Mouse (Mus musculus) right cerebral cortex, postnatal 10 days (tissue): ENCODE data around the gene Phip.

Source experiments
- DNase-seq, 2 experiments: peaks; one replicate each; pipeline ENCODE4 v3.0.0; 2021; ENCODE audit warnings: low spot score in 2 of 2

The Phip gene

GRCm38 (mm10) chr9:82877078-82877477 lies 98.2 kb downstream of the Phip start:
- no peak for DNase-seq

- no peak for DNase-seq
Measured at GRCm38 (mm10) chr9:82867698-82868097, 107.6 kb downstream of the Phip start.

- no peak for DNase-seq
Measured at GRCm38 (mm10) chr9:82866121-82866520, 109.2 kb downstream of the Phip start.

GRCm38 (mm10) chr9:82861775-82862430 lies 113.4 kb downstream of the Phip start:
- no peak for DNase-seq

- DNase-seq = peak in 1 of 2 experiments; percentile 24
Measured at GRCm38 (mm10) chr9:82861316-82861715, 114.0 kb downstream of the Phip start.

GRCm38 (mm10) chr9:82860805-82861204 lies 114.5 kb downstream of the Phip start:
- no peak for DNase-seq

GRCm38 (mm10) chr9:82856241-82856640 lies 119.1 kb downstream of the Phip start:
- DNase-seq = no peak

- DNase-seq = peak in 1 of 2 experiments; percentile 25
Measured at GRCm38 (mm10) chr9:82854973-82855614, 120.2 kb downstream of the Phip start.

- DNase-seq = peak in 1 of 2 experiments; percentile 35
Measured at GRCm38 (mm10) chr9:82854040-82854439, 121.3 kb downstream of the Phip start.

- no peak for DNase-seq
Measured at GRCm38 (mm10) chr9:82842671-82843070, 132.6 kb downstream of the Phip start.

- DNase-seq = no peak
Measured at GRCm38 (mm10) chr9:82835921-82836320, 139.4 kb downstream of the Phip start.

GRCm38 (mm10) chr9:82831891-82832290 lies 143.4 kb downstream of the Phip start:
- no peak for DNase-seq

- peak; percentile 95 for DNase-seq
Measured at GRCm38 (mm10) chr9:82829693-82830430, 145.5 kb downstream of the Phip start.

- DNase-seq = no peak
Measured at GRCm38 (mm10) chr9:82829007-82829689, 146.2 kb downstream of the Phip start, which contains the start of gene Irak1bp1. Irak1bp1 (plus strand) TSS chr9:82829540.

GRCm38 (mm10) chr9:82826426-82826825 lies 148.9 kb downstream of the Phip start:
- no peak for DNase-seq
